Mouse (Mus musculus): Measurements from ENCODE around the gene Ece1. TPM values are rescaled to one million over a fixed set of nuclear protein-coding genes. Genes with fewer than 3 reads are reported as not detected.

Gene Ece1
- total RNA-seq, 2 experiments from 2014 or later = 109 to 129 TPM

DNA sequence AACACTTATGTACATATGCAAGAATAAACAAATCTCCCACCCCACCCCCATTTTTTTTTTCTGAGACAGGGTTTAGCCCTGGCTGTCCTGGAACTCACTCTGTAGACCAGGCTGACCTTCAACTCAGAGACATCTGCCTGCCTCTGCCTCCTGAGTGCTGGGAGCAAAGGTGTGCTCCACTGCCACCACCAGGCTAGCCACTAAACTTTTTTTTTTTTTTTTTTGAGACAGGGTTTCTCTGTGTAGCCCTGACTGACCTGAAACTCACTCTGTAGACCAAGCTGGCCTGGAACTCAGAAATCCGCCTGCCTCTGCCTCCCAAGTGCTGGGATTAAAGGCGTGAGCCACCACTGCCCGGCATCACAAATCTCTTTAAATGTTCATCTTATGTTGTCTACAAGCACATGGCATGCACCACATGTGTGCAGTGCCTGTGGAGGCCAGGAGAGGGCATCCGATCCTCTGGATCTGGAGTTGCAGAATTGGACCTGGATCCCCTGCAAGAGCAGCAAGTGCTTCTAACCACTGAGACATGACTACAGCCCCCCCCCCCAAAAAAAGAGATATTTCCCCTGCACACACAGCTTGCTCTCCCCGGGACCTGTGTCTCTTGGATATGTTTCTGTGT, 48.5 kb downstream of the Ece1 start:
- intact Hi-C loops (cut with DNase I) = loop anchor here (2.0 kb wide), 1 partner anchor 34 kb away; no protein-coding TSS in a partner anchor
- peak in 1 of 2 experiments; percentile 67 for DNase-seq

DNA sequence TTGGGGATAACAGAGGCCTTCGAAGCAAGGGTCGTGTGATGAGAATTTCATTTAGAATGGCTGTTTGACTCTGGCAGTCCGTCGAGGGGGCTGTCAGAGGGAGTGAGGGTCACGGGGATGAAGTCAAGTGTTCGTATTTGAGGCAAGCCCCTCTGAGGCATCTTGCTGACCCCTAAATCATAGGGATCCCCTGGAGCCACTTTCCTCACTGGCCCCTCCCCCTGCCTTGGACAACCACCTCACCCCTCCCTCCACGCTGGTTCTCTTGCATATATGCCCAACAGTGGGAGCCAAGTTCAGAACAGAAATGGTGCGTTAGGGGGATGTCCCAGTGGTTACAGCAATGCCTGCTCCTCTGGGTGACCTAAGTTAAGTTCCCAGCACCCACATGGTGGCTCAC, 49.6 kb downstream of the Ece1 start:
- DNase-seq = no peak
- intact Hi-C loops (cut with DNase I) = loop anchor here (2.0 kb wide), 2 partner anchors 19 to 33 kb away; no protein-coding TSS in a partner anchor

DNA sequence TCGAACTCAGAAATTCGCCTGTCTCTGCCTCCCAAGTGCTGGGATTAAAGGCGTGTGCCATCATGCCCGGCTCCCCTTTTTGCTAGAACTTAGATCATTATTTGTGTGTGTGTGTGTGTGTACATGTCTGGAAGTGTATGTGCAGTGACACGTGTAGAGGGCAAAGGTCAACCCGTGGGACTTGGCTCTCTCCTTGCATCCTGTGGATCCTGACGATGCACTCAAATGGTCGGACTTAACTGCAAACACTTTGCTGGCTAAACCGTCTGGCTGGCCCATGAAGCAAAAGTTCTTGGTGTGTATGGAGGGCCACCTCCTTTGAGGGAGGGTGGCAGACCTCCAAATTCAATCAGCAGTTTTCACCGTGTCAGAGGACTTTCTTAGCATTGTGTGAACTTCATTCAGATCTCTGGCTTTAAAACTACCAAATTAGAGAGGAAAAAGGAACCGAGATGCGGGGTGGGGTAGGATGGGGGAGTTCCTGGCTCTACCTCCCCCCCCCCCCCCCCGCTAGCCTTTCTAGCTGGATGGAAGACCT, 50.8 kb downstream of the Ece1 start:
- DNase-seq = peak in 1 of 2 experiments; percentile 44
- intact Hi-C loops (cut with DNase I) = loop anchor here (2.0 kb wide), 1 partner anchor 18 kb away; no protein-coding TSS in a partner anchor

DNA sequence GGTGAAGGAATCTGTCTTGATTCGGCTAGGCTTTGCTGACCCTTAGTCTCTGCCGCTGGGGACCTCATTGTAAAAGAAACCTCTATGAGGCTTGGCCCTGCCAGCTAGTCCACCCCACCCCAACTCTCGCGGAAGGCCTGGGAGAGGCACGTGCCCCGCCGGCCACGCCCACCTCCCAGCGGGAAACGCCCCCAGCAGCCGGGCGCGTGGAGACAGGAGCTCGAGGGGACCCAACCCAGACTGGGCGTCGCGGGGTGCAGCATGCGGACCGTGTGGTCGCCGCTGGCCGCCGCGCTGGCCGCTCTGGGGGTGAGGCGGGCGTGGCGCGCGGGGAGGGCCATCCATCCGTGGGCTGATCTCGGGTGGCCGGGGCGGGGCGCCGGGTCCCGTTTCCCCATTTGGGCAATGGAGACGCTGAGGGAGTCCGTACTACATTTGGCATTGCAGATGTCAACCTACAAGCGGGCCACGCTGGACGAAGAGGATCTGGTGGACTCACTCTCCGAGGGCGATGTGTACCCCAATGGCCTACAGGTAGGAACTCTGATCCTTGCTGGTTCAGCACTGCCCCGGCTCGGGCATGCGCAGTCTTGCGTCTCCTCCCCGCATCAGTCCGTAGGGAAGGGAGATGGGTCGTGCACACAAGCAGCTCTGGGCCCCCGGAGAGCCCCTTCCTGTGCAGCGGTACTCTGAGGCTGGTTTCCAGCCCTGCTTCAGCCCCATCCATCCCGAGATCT, 51.5 kb downstream of the Ece1 start:
- DNase-seq = peak; percentile 81 to 86
- intact Hi-C loops (cut with DNase I) = loop anchor here (2.0 kb wide), 1 partner anchor 17 kb away; no protein-coding TSS in a partner anchor

DNA sequence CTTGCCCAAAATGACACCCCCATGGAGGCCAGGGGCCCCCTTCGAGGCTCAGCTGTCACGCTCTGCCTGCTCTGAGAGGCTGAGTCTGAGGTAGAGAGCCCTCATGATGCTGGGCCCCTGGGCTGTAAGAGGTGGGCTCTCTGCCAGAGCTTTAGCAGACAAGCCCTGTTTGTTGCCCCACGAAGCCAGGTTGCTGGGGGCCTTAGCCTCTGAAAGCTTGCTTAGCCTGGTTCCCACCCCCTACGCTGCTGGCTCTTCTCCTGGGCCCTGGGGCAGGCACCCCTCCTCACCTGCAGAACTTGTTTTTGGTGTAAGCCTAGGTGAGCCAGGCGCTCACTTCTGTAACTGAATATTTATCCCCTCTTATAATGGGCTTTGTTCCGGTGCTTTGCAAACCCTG, 55.6 kb downstream of the Ece1 start:
- DNase-seq = no peak

DNA sequence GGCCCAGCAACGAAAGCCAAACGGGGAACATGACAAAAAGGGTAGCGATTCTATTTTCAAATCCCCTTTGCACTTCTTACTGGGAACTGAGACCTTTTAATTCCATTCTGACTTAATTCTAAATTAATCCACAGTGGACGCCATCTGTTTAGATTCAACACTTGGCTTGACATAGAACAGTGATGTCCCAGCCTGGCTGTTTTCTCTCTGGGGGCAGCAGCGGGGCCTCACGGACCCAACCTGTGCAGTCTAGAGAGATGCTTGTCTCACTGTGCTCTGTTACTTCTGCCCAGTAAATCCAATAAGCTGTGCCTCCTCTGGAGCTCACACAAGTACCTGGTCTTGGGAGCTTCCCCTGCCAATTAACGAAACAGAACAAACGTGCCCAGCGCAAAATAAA, 56.5 kb downstream of the Ece1 start:
- no peak for DNase-seq
- intact Hi-C loops (cut with DNase I) = no loop called here

More for the DNA sequence above, 55.6 kb downstream of the Ece1 start:
- intact Hi-C loops (cut with DNase I) = no loop called here

DNA sequence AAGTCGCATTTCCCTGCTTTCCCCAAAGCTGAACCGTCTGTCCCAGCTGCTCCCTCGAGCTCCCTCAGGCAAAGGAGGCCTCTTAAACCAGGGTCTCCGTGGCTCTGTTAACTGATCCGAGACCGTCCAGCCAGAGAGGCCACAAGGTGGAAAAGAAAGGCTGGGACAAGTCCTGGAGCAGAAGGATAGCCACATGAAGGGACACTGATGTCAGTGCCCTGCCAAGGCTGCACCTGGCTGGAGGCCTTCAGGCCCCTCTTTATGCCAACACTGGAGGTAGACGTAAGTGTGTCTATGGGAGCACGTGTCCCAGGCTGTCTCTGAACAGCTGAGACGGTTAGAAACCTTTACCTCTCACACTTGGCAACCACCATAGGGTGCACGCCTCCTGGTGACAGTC, 57.1 kb downstream of the Ece1 start:
- DNase-seq = no peak
- intact Hi-C loops (cut with DNase I) = no loop called here

DNA sequence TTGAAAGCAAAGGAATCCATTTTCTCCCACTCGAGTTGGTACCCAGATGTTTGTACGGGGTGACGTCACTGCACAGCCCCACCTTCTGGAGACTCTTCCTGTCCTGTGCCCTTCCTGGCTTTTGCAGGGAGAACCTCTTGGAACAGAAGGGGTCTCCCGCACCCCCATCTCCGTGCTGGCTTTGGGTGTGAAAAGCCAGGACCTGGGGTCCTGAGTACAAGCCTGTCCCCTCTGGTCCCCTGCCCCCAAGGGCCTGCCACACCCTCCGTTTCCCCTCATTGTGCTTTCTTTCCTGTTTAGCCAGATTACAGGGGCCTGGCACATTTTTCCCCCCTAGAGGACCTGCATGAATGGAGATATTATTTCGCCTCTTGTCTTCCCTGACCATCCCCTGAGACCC, 58.0 kb downstream of the Ece1 start:
- intact Hi-C loops (cut with DNase I) = no loop called here
- peak; percentile 56 to 69 for DNase-seq

DNA sequence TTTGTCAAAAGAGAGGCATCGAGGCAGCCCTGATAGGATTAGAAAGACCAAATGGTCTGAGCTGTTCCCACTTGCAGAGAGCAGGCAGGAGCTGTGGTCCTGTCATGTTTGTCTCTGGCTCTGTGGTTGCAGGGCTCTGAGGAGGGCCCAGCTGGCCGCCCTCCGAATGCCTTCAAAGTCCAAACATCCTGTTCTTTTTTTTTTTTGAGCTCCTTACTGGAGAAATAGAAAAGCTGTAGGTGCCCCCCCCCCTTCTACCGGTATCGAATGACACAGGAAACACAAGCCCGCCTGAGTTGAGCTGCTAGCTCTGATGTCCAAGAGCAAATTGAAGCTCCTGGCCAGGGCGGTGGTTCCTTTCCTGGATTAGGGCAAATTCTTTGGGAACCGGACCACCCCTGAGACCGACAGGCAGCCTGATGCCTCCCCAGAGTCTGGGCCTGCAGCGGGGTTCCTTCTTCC, 58.5 kb downstream of the Ece1 start:
- DNase-seq = peak; percentile 38 to 51
- intact Hi-C loops (cut with DNase I) = no loop called here

DNA sequence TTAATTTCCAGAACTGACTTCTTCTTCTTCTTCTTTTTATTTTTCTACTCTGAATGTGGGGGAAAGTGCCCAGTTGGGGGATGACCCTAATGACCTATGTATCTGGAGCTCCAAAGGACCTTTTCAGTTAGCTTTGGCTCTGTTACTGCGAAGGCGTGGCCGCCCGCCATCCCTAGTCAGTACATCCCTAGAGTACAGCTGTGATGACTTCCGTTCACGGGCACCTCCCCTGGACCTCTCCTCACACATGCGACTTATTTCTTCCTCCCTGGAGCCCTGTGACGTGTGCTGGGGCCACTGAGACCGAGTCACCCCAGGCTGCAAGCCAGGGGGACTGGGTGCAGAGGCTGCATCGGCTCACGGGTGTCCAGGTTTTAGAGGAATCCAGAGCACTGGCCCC, 59.5 kb downstream of the Ece1 start:
- intact Hi-C loops (cut with DNase I) = no loop called here
- peak in 1 of 2 experiments; percentile 18 for DNase-seq

DNA sequence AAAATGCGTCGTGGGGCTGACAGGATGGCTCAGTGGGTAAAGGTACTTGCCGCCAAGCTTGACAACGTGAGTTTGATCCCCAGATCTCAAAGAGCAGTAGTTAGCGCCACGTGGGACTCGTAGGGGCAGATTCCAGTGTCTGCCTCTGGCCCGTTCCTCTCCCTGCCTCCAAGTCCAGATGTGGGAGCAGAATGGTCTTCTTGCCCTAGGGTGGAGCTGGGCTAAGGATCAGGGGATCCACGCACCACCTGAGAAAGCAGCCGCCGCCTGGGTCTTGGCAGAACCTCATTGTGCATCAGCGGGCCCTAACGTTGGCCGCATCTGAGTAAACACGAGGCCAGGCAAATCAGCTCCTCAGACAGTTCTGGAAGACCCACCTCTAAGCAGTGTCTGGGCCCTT, 61.0 kb downstream of the Ece1 start:
- intact Hi-C loops (cut with DNase I) = no loop called here
- no peak for DNase-seq

DNA sequence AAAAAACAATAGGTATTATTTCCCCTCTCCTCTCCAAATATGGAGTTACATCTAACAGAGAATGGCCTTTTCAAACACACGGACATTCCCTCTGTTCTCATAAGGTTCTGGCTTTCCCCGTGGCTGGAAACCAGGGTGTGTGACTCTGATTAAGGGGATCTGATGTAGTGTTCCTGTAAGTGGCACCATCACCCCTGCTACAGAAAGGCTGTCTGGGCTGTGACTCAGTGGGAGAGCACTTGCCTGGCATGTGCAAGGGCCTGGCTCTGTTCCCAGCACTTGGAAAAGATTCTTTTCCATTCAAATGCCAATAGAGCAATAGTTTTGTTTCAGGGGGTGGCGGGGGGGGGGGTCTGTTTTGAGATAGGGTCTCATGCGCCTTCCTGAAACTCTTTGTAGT, 63.1 kb downstream of the Ece1 start:
- intact Hi-C loops (cut with DNase I) = no loop called here
- DNase-seq = no peak

DNA sequence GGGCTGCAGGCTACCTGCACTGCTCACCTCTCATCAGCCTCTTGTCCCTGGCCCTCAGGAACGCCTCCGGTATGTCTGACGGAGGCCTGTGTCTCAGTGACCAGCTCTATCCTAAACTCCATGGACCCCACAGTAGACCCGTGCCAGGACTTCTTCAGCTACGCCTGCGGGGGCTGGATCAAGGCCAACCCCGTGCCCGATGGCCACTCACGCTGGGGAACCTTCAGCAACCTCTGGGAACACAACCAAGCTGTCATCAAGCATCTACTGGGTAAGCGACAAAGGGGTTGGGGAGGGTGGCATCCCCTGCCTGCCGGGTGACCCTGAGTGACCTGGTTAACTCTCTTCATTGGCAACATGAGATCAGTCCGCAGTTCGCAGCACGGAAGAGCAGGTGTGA, 64.1 kb downstream of the Ece1 start:
- intact Hi-C loops (cut with DNase I) = no loop called here
- peak; percentile 68 to 71 for DNase-seq

DNA sequence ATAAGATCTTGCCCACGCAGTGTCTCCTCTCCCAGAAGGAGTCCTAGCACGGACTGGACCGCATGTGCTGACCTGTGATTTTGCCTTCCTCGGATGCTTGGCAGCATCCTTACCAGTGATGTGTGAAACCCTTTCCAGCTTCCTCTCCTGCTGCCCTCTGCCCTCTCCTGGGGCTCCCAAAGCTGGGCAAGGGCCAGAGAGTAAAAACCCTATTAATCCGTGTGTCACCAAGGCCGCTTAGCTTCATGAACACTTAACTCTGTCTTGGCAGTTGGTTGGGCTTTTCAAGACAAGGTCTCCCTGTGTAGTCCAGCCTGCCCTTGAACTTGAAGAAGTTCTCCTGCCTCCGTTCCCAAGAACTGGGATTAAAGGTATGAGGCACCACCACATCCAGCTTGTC, 65.1 kb downstream of the Ece1 start:
- intact Hi-C loops (cut with DNase I) = no loop called here
- no peak for DNase-seq

DNA sequence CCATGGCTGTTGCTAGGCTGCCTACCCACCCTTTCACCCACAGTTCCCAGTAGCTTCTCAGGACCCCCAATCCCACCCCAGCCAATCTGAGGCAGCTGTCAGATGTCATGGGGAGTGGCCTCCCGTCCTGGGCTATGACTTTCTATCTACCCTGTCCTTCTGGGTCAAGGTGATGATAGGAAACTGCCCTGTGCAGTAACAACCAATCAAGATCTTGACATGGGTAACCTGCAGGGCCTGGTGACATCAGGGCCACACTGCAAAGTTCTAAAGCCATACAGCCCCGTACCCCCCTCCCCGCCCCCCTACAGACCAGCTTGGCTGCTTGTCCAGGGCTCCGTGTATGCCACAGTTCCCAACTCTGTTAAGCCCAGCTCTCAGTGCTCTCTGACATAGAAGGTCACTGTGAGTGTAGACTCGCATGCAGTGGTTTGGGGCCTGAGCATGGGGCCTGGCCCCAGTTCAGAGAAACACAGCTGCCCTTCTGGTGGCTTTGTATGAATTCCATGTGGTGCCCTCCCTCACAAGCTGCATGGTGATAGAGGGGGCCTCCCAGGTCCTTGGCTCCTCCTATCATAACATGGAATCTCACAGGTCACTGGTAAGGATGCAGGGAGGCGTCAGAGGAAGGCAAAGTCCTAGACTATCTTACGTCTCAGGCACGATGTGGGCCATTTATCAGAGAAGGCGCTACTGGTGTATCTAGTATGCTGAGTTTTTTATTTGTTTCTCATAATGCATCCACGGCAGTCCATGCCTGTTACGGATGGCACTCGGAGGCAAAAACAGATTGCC, 65.9 kb downstream of the Ece1 start:
- no peak for DNase-seq
- intact Hi-C loops (cut with DNase I) = no loop called here

DNA sequence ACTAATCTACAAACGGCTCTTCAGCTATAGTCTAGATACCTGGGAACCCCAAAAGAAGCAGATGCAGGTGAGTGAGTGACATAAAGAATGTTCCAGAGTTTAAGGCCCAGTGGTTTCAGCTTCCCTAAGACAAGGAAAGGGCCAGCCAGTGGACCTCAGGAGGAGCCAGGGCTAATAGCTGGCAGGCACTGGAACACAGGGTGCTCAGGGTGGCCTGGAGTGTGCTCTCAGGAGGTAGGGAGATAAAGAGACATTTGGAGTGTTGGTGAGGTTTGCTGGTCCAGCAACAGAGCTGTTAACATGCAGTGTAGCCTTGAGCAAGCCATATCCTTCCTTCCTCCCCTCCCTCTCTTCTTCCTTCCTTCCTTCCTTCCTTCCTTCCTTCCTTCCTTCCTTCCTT, 66.8 kb downstream of the Ece1 start:
- DNase-seq = no peak
- intact Hi-C loops (cut with DNase I) = no loop called here

DNA sequence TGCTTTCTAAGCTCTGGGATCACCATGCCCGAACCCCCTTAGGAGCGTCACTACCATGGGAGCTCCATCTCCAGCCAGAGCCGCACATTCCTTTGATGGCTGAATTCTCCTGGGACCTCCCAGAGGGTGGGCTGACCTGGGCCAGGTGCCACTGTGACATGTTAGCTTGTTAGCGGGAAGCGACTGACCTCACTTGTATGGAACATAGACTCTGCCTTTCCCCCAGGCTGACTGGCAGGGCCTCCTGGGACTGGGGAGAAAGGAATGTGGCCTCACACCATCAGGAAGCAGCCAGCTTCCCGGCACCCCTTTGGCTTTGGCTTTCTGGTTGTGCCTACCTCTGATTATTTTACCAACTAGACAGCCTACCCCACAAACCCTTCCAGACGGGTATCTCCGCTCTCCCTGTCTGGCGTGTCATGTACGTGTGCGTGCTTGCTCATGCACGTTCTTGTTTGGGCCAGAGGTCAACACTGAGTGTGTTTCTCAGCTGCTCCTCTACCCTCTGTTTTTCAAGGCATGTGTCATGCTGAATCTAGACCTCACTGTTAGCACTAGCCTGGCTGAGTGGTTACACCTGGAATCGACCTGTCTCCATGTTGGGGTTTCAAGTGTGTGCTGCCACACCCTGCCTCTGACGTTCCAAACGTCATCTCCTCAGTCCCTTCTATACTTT, 67.4 kb downstream of the Ece1 start:
- DNase-seq = peak in 1 of 2 experiments; percentile 15
- intact Hi-C loops (cut with DNase I) = loop anchor here (2.0 kb wide), 1 partner anchor 17 kb away; no protein-coding TSS in a partner anchor

DNA sequence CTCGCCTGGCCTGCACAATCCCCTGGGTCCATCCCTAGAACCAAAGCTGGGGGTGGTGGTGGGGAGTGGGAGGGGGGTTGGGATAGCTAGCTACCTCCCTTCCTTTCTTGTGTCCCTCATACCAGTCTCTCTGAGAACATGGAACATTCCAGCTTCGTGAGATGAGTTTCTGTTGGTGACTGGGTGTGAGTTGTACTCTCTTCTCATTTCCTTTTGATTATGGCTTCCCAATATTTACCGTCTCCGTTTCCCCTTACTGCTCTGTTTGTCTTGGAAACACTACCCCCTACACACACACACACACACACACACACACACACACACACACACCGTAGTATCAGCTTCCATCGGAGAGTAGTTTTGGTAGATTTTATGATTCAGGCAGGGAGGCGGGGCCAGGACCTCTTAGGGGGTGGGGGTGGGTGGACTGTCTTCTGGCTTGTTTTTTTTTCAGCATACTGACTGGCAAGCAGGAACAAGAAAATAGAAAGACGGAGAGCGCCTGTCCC, 68.5 kb downstream of the Ece1 start:
- DNase-seq = no peak
- intact Hi-C loops (cut with DNase I) = loop anchor here (2.0 kb wide), 1 partner anchor 18 kb away; no protein-coding TSS in a partner anchor

DNA sequence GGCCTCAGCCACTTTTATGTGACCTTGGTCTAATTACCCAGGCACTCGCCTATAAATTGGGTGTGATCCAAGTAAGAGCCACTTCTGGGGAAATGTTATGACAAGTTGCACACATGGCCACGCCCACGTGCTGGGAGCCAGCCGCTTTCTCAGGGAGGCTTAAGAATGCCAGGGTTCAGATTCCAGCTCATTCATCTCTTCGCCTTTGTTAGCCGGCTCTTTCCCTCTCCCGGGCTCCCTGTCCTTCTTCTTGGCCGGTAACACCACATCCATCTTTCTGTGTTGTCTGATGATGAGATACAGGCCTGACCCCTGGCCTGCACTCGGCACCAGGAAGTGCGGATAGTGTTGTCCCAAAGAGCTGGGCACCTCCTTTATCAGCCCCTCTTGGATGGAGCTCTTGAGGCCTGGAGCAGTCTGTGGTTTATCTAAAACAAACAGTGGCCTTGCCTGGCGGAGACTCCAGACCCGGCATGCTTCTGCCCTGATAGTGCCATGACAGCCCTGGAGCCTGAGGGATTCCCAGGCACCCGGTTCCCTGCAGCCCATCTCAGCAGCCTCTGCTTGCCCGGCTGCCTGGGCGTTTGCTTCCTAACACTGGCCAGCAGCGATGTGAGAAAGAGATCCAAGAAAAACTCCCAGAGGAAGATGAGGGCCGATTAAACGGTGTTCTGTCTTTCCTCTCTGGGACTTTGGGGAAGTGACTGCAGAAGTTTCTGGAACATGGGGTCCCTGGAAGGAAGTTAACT, 69.1 kb downstream of the Ece1 start:
- DNase-seq = peak; percentile 84
- intact Hi-C loops (cut with DNase I) = loop anchor here (2.0 kb wide), 1 partner anchor 18 kb away; no protein-coding TSS in a partner anchor

Data from heart, postnatal 10 days (tissue).